Comparison of ENCODE assay signal across 15 mouse cellular contexts in the genomic region with DNA sequence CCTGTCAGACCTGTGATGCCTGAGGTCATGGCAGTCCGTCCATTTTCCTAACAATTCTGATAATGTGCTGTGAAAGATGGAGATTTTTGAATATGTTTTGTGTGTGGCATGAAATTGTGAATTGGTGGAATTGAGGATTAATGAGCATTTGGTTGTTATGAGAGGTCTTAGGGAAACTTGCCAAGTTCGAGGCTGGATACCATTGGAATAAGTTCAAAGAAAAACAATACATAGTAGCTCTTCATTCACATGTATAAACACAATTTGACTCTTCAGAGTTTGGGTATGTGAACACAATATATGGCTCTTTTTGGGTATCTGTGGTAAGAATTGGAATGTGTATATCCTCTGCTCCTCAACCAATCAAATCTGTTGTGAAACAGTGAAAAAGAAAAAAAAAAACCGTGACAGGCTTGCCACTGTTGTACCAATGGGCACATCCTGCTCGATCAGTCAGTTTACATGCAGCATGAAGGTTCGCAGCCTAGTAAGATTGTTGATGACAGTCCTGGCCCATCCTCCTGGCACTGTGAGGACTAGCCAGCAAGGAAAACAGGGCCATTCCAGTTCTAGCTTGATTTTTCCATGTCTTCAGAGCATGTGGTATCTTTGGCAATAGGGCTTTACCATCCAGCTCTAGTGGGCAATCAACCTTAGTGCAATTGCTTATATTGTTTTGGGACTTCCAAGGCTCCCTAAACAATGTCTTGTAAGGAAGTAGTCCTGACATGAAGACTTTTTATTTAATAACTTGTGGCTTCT.
"Had no signal": no experiment of that assay in that cellular context is flagged by ENCODE, and none has a peak within 500 bp of the region (broad histone marks: within the 10 kb centered on the region; RNA-seq: fewer than 3 reads in every experiment).

No protein-coding gene starts in this region.

- H3K4me1 ChIP-seq: limb, embryonic 13.5 days; midbrain, embryonic 10.5 days; midbrain, embryonic 15.5 days; stomach, embryonic 15.5 days had no signal

- H3K27ac ChIP-seq: kidney, postnatal 0 days; limb, embryonic 13.5 days; liver, embryonic 14.5 days; midbrain, embryonic 10.5 days; midbrain, embryonic 15.5 days; stomach, embryonic 15.5 days had no signal

- DNase-seq: kidney, adult 11 months; kidney, adult 9 months; kidney, postnatal 4 days; lung, adult 18-20 months; lung, postnatal 4 days; thymus, adult 2 months; thymus, postnatal 25 days had no signal

- H3K9me3 ChIP-seq: limb, embryonic 13.5 days; midbrain, embryonic 10.5 days; midbrain, embryonic 15.5 days; stomach, embryonic 15.5 days had no signal

- ATAC-seq: lung, postnatal 0 days; midbrain, embryonic 15.5 days had no signal

- H3K9ac ChIP-seq: limb, embryonic 13.5 days; liver, embryonic 14.5 days; midbrain, embryonic 15.5 days; stomach, embryonic 15.5 days had no signal

- H3K4me3 ChIP-seq: layer of hippocampus, adult 2 months; limb, embryonic 13.5 days; midbrain, embryonic 10.5 days; midbrain, embryonic 15.5 days; stomach, embryonic 15.5 days had no signal

- H3K27me3 ChIP-seq: limb, embryonic 13.5 days; midbrain, embryonic 15.5 days; stomach, embryonic 15.5 days had no signal

- H3K4me2 ChIP-seq: limb, embryonic 13.5 days; midbrain, embryonic 15.5 days; stomach, embryonic 15.5 days had no signal
